In genomic region chr6:124746654-124747632, GRCm38 (mm10) we compare ENCODE assay signal across 9 mouse cellular contexts. TPM values are rescaled to one million over a fixed set of nuclear protein-coding genes. Genes with fewer than 3 reads are reported as not detected.
DNase-seq lines count a peak whose midpoint lies in the region; ATAC-seq and TF ChIP-seq lines count a peak whose summit lies in the region.
"Had no signal": no experiment of that assay in that cellular context is flagged by ENCODE, and none has a peak within 500 bp of the region (broad histone marks: within the 10 kb centered on the region; RNA-seq: fewer than 3 reads in every experiment).

No protein-coding gene starts in this region.

- 0 out of 2 replicates have a peak, but pooled peaks cover 2% of the 10 kb centered on the region for H3K79me2 ChIP-seq in CH12.LX (replicated peaks; ENCODE audit: control insufficient read depth, extremely low read depth, insufficient read depth, poor library complexity, severe bottlenecking)

- DNase-seq in cerebellum, adult 8-10 months: peak; percentile 39
- no peak for DNase-seq in CH12.LX (ENCODE audit: extremely low read depth)
- no peak for DNase-seq in forebrain, embryonic 14.5 days (ENCODE audit: low spot score)
- no peak for DNase-seq in liver, embryonic 13.5 days
- DNase-seq in adrenal gland, postnatal 36 days: no peak
- DNase-seq in testis, postnatal 14 days (ENCODE audit: low spot score): no peak
- DNase-seq in lung, adult 18-20 months: no peak

- H3K27me3 ChIP-seq in CH12.LX (replicated peaks): no peaks in the 10 kb centered on the region
- H3K27me3 ChIP-seq in forebrain, embryonic 14.5 days (replicated peaks; ENCODE audit: control insufficient read depth, insufficient read depth, low read length): no peaks in the 10 kb centered on the region
- no peaks in the 10 kb centered on the region for H3K27me3 ChIP-seq in liver, embryonic 13.5 days

- in situ Hi-C loops in CH12.LX (cut with MboI; ENCODE audit: low pct_ligation_motif_present, low pct_unique_long_range_greater_than_20kb, low sequenced_read_pairs): no loop called here

- no peak for TF ChIP-seq RAD21 in CH12.LX (IDR thresholded peaks at IDR 0.05; ENCODE audit: low read depth, low read length)

- H3K4me3 ChIP-seq in CH12.LX (replicated peaks in 1 of 3; ENCODE audit: low read depth in 2 of 3, low read length in 2 of 3, poor library complexity in 1 of 3): no peak overlapping the region
- 0 out of 2 replicates have a peak overlapping the region, but pooled peaks have one; percentile 47 for H3K4me3 ChIP-seq in forebrain, embryonic 14.5 days (ENCODE audit: low read depth, low read length)
- peak overlapping the region; percentile 71 for H3K4me3 ChIP-seq in liver, embryonic 13.5 days (replicated peaks)

- H3K4me1 ChIP-seq in CH12.LX (ENCODE audit: control insufficient read depth in 1 of 2, insufficient read depth in 2 of 2): peaks cover 16 to 41% of the 10 kb centered on the region in 2 experiments
- H3K4me1 ChIP-seq in forebrain, embryonic 14.5 days (ENCODE audit: control insufficient read depth, insufficient read depth, low read length): peaks cover 13% of the 10 kb centered on the region; the same call in 1 of the 2 replicates
- H3K4me1 ChIP-seq in liver, embryonic 13.5 days (replicated peaks): peaks cover 28% of the 10 kb centered on the region

- TF ChIP-seq CTCF in CH12.LX (conservative IDR thresholded peaks at IDR 0.05 in 1 of 2, IDR thresholded peaks at IDR 0.05 in 1 of 2; ENCODE audit: low read depth in 2 of 2, low read length in 2 of 2): no peak

- WGBS in forebrain, embryonic 14.5 days: 88% methylated on average over 7 of the region's 7 CpGs
- 79% methylated on average over 7 of the region's 7 CpGs for WGBS in liver, embryonic 13.5 days (ENCODE audit: insufficient replicate concordance)

- no peak for TF ChIP-seq POLR2A in CH12.LX (IDR thresholded peaks at IDR 0.05; ENCODE audit: low read depth, low read length)

- 0 out of 2 replicates have a peak overlapping the region, but pooled peaks have one; percentile 73 for H3K4me2 ChIP-seq in CH12.LX (ENCODE audit: insufficient read depth, low read depth, poor library complexity, severe bottlenecking)
- H3K4me2 ChIP-seq in forebrain, embryonic 14.5 days (ENCODE audit: low read length): peak overlapping the region; percentile 96
- peak overlapping the region; percentile 100 for H3K4me2 ChIP-seq in liver, embryonic 13.5 days

- 0 out of 2 replicates have a peak overlapping the region, but pooled peaks have one; percentile 74 for H3K9ac ChIP-seq in CH12.LX (ENCODE audit: insufficient read depth, low read depth)
- peak overlapping the region; percentile 86; the same call in 1 of the 2 replicates for H3K9ac ChIP-seq in forebrain, embryonic 14.5 days (ENCODE audit: low read length)
- H3K9ac ChIP-seq in liver, embryonic 13.5 days: peak overlapping the region; percentile 91

- peaks cover 38 to 71% of the 10 kb centered on the region in 2 experiments for H3K36me3 ChIP-seq in CH12.LX (replicated peaks in 1 of 2; ENCODE audit: control insufficient read depth in 1 of 2, insufficient read depth in 1 of 2, low read length in 1 of 2)
- H3K36me3 ChIP-seq in forebrain, embryonic 14.5 days (ENCODE audit: control insufficient read depth, insufficient read depth, low read length): peaks cover 67% of the 10 kb centered on the region
- H3K36me3 ChIP-seq in liver, embryonic 13.5 days: peaks cover 16% of the 10 kb centered on the region

- dilution Hi-C loops in CH12.LX (cut with MboI; ENCODE audit: extremely low pct_ligation_motif_present, extremely low pct_unique_long_range_greater_than_20kb, low sequenced_read_pairs): no loop called here

- no peaks in the 10 kb centered on the region for H3K9me3 ChIP-seq in CH12.LX (replicated peaks; ENCODE audit: low read length)
- H3K9me3 ChIP-seq in forebrain, embryonic 14.5 days (replicated peaks; ENCODE audit: control insufficient read depth, low read length): no peaks in the 10 kb centered on the region
- no peaks in the 10 kb centered on the region for H3K9me3 ChIP-seq in liver, embryonic 13.5 days (replicated peaks)

- no peak for ATAC-seq in cerebellum, adult (ENCODE audit: insufficient number of reproducible peaks, low FRiP score, low TSS enrichment)
- no peak for ATAC-seq in forebrain, embryonic 14.5 days
- ATAC-seq in liver, embryonic 13.5 days (ENCODE audit: low read depth): no peak

- no peak overlapping the region for H3K27ac ChIP-seq in CH12.LX (ENCODE audit: insufficient read depth, low read depth)
- no peak overlapping the region for H3K27ac ChIP-seq in forebrain, embryonic 14.5 days (ENCODE audit: low read depth, low read length)
- no peak overlapping the region for H3K27ac ChIP-seq in liver, embryonic 13.5 days

- no peak for TF ChIP-seq EP300 in CH12.LX (IDR thresholded peaks at IDR 0.05; ENCODE audit: low read length)

TF ChIP-seq in CH12.LX, 34 proteins besides CTCF, POLR2A, EP300 and RAD21:
- TF ChIP-seq ELF1 (IDR thresholded peaks at IDR 0.05; ENCODE audit: low read depth, low read length) (no peak), ZNF384 (IDR thresholded peaks at IDR 0.05; ENCODE audit: low read depth, low read length) (no peak), MXI1 (IDR thresholded peaks at IDR 0.05; ENCODE audit: low read depth, low read length) (no peak), E2F4 (IDR thresholded peaks at IDR 0.05; ENCODE audit: insufficient replicate concordance, low read depth, low read length) (no peak)

RNA-seq across cellular contexts. Expression of gene Grcc10, which starts 5.8 kb away (rescaled TPM):
- 146 and 197 TPM in 2 replicates for total RNA-seq in CH12.LX (2012; rRNA removed)
- total RNA-seq in CH12.LX (2014; rRNA removed): 59.3 and 64.3 TPM in 2 replicates
- 88.4 and 93.7 TPM in 2 replicates for polyA plus RNA-seq in CH12.LX (2012; ENCODE audit: insufficient read length, low read depth)
- 722 and 848 TPM in 2 replicates for polyA plus RNA-seq in forebrain, embryonic 14.5 days (2014; fragmentation: Nextera tagmentation; extraction: Ambion mirVana)
- polyA plus RNA-seq in liver, embryonic 13.5 days (2015; fragmentation: Nextera tagmentation; extraction: Ambion mirVana): 77.7 and 80.2 TPM in 2 replicates
- total RNA-seq in adrenal gland, postnatal 36 days (2021): 100 to 1,000 TPM; 331 to 397 TPM

RNA-seq across cellular contexts. Expression of gene Ptpn6, which starts 8.4 kb away (rescaled TPM):
- total RNA-seq in CH12.LX (2012; rRNA removed): 247 and 283 TPM in 2 replicates
- 300 and 327 TPM in 2 replicates for total RNA-seq in CH12.LX (2014; rRNA removed)
- 585 and 814 TPM in 2 replicates for polyA plus RNA-seq in CH12.LX (2012; ENCODE audit: insufficient read length, low read depth)
- polyA plus RNA-seq in forebrain, embryonic 14.5 days (2014; fragmentation: Nextera tagmentation; extraction: Ambion mirVana): 4.7 TPM in 2 replicates
- polyA plus RNA-seq in liver, embryonic 13.5 days (2015; fragmentation: Nextera tagmentation; extraction: Ambion mirVana): 28.7 and 29.5 TPM in 2 replicates
- total RNA-seq in adrenal gland, postnatal 36 days (2021): 1 to 10 TPM; 5.5 to 9.6 TPM

RNA-seq across cellular contexts. Expression of gene Gm45234, which starts 8.9 kb away (rescaled TPM):
- not detected in 2 replicates for total RNA-seq in CH12.LX (2012; rRNA removed)
- total RNA-seq in CH12.LX (2014; rRNA removed): not detected in 2 replicates
- polyA plus RNA-seq in CH12.LX (2012; ENCODE audit: insufficient read length, low read depth): not detected in 2 replicates
- polyA plus RNA-seq in forebrain, embryonic 14.5 days (2014; fragmentation: Nextera tagmentation; extraction: Ambion mirVana): not detected in 2 replicates
- not detected in 2 replicates for polyA plus RNA-seq in liver, embryonic 13.5 days (2015; fragmentation: Nextera tagmentation; extraction: Ambion mirVana)
- total RNA-seq in adrenal gland, postnatal 36 days (2021): under 1 TPM in 1 of 2 experiments, not detected in 1; 0.56 TPM
- total RNA-seq: neutrophil, adult 5-6 weeks had no signal

RNA-seq across cellular contexts. Expression of gene Atn1, which starts 9.4 kb away (rescaled TPM):
- total RNA-seq in CH12.LX (2012; rRNA removed) (3.8 and 4.6 TPM in 2 replicates), CH12.LX (2014; rRNA removed) (0.50 and 1.7 TPM in 2 replicates)
- polyA plus RNA-seq in CH12.LX (2012; ENCODE audit: insufficient read length, low read depth): 27.0 and 35.1 TPM in 2 replicates
- 12.2 and 16.6 TPM in 2 replicates for polyA plus RNA-seq in forebrain, embryonic 14.5 days (2014; fragmentation: Nextera tagmentation; extraction: Ambion mirVana)
- polyA plus RNA-seq in liver, embryonic 13.5 days (2015; fragmentation: Nextera tagmentation; extraction: Ambion mirVana): 1.5 and 1.8 TPM in 2 replicates
- 10 to 100 TPM; 77.4 to 78.1 TPM for total RNA-seq in adrenal gland, postnatal 36 days (2021)

RNA-seq across cellular contexts. Expression of gene Eno2, which starts 22.5 kb away (rescaled TPM):
- total RNA-seq in CH12.LX (2012; rRNA removed) (15.9 and 24.6 TPM in 2 replicates), CH12.LX (2014; rRNA removed) (20.8 and 26.7 TPM in 2 replicates)
- 23.1 and 23.6 TPM in 2 replicates for polyA plus RNA-seq in CH12.LX (2012; ENCODE audit: insufficient read length, low read depth)
- 34.6 and 49.5 TPM in 2 replicates for polyA plus RNA-seq in forebrain, embryonic 14.5 days (2014; fragmentation: Nextera tagmentation; extraction: Ambion mirVana)
- 0.32 and 0.42 TPM in 2 replicates for polyA plus RNA-seq in liver, embryonic 13.5 days (2015; fragmentation: Nextera tagmentation; extraction: Ambion mirVana)
- 10 to 100 TPM; 12.4 to 32.6 TPM for total RNA-seq in adrenal gland, postnatal 36 days (2021)
- total RNA-seq: neutrophil, adult 5-6 weeks had no signal

Comparison
In these comparisons a context has a peak if more than half of its experiments do, and no peak if none do; other contexts are left out.
1. H3K4me3 ChIP-seq: peak in forebrain, embryonic 14.5 days (single experiment) and liver, embryonic 13.5 days (single experiment); none in CH12.LX (0 of 3).
2. RNA of gene Ptpn6, which starts 8.4 kb away (polyA plus RNA-seq): 585 to 814 TPM in CH12.LX; 28.7 to 29.5 TPM in liver, embryonic 13.5 days and 4.7 TPM in forebrain, embryonic 14.5 days; every median in the first group is over 10 times any median in the second.
3. Peak in every context shown above with its lines, with median percentiles within 50 percentile points of each other: H3K4me2 ChIP-seq and H3K9ac ChIP-seq.